Mouse (Mus musculus) bone marrow, adult 2 months (tissue): ENCODE results near the gene Stpg4. TPM values are rescaled to one million over a fixed set of nuclear protein-coding genes. Genes with fewer than 3 reads are reported as not detected.

ENCODE experiments used
- H3K27ac ChIP-seq: fragments of 200-500 bp; 2 replicates; pipeline ENCODE4 v1.5.1; 2012; ENCODE audit warnings: low read depth, mild to moderate bottlenecking, control low read depth, inconsistent platforms, low read length; ENCODE audit not compliant: control insufficient read depth, poor library complexity, insufficient read depth
- H3K4me1 ChIP-seq: fragments of 200-500 bp; 2 replicates; pipeline ENCODE4 v1.6.1; 2011; ENCODE audit warnings: low read length; ENCODE audit not compliant: control insufficient read depth, insufficient read depth
- H3K4me3 ChIP-seq: fragments of 200-500 bp; replicated peaks from 2 replicates; pipeline ENCODE3; 2011; ENCODE audit warnings: mild to moderate bottlenecking, low read depth, low read length, control low read depth; ENCODE audit not compliant: control insufficient read depth
- CTCF ChIP-seq: fragments of 200-500 bp; IDR thresholded peaks from 2 replicates; pipeline ENCODE4 v1.5.1; 2011; ENCODE audit warnings: low read length, control low read depth; ENCODE audit not compliant: control insufficient read depth, insufficient read depth
- POLR2A ChIP-seq: fragments of 200-500 bp; IDR thresholded peaks from 2 replicates; pipeline ENCODE4 v1.6.1; 2011; ENCODE audit warnings: low read depth, mild to moderate bottlenecking, control low read depth, low read length, borderline replicate concordance; ENCODE audit not compliant: control insufficient read depth
- WGBS: fragments of 180-500 bp; shearing (Covaris S2); methylation state at CpG from one replicate; pipeline ENCODE4 v1.1.7; 2018; 5-methylcytosine and 5-hydroxymethylcytosine counted together
- polyA plus RNA-seq: library from polyadenylated mRNA; stranded (reverse); fragments of >200 nt; gene quantifications from 2 replicates; pipeline ENCODE4 v1.2.4, GENCODE M21; 2011; ENCODE audit warnings: low replicate concordance; ENCODE audit not compliant: missing spikeins, insufficient read depth, insufficient read length

Stpg4 gene
- polyA plus RNA-seq, 1 experiment = not detected

- no peak for TF ChIP-seq CTCF
- no peak for TF ChIP-seq POLR2A
- Histone ChIP-seq H3K27ac (no peak overlapping the region), H3K4me3 (no peak overlapping the region), H3K4me1 (no peaks in the 10 kb centered on the region)
- WGBS = 81% methylated on average over 8 of the region's 8 CpGs
Measured at GRCm38 (mm10) chr17:87353745-87354320, 73.7 kb downstream of the Stpg4 start.

GRCm38 (mm10) chr17:87352898-87353225 lies 74.7 kb downstream of the Stpg4 start:
- Histone ChIP-seq H3K4me1 (no peaks in the 10 kb centered on the region), H3K27ac (no peak overlapping the region), H3K4me3 (no peak overlapping the region)
- whole genome bisulfite sequencing = 83% methylated on average over 1 of the region's 1 CpGs
- TF ChIP-seq CTCF = no peak
- no peak for TF ChIP-seq POLR2A

- no peak overlapping the region for H3K27ac ChIP-seq
- H3K4me1 ChIP-seq = no peaks in the 10 kb centered on the region
- TF ChIP-seq CTCF (no peak), POLR2A (no peak)
- WGBS = 68% methylated on average over 16 of the region's 16 CpGs
- no peak overlapping the region for H3K4me3 ChIP-seq
Measured at GRCm38 (mm10) chr17:87352106-87352897, 75.2 kb downstream of the Stpg4 start.

GRCm38 (mm10) chr17:87351241-87352105 lies 76.1 kb downstream of the Stpg4 start:
- no peak overlapping the region for H3K27ac ChIP-seq
- no peaks in the 10 kb centered on the region for H3K4me1 ChIP-seq
- WGBS = 74% methylated on average over 20 of the region's 20 CpGs
- TF ChIP-seq CTCF (no peak), POLR2A (no peak)
- H3K4me3 ChIP-seq = no peak overlapping the region

- WGBS = 72% methylated on average over 13 of the region's 13 CpGs
- Histone ChIP-seq H3K27ac (no peak overlapping the region), H3K4me3 (no peak overlapping the region), H3K4me1 (no peaks in the 10 kb centered on the region)
- TF ChIP-seq POLR2A = no peak
- no peak for TF ChIP-seq CTCF
Measured at GRCm38 (mm10) chr17:87350471-87351240, 76.9 kb downstream of the Stpg4 start.

GRCm38 (mm10) chr17:87349575-87349974 lies 78.0 kb downstream of the Stpg4 start:
- Histone ChIP-seq H3K4me1 (no peaks in the 10 kb centered on the region; the same call in 1 of the 2 replicates), H3K27ac (no peak overlapping the region), H3K4me3 (no peak overlapping the region)
- 92% methylated on average over 9 of the region's 9 CpGs for WGBS
- no peak for TF ChIP-seq POLR2A
- no peak for TF ChIP-seq CTCF

GRCm38 (mm10) chr17:87349069-87349468 lies 78.5 kb downstream of the Stpg4 start:
- TF ChIP-seq POLR2A (no peak), CTCF (no peak)
- 75% methylated on average over 9 of the region's 9 CpGs for WGBS
- no peak overlapping the region for H3K4me3 ChIP-seq
- peaks cover 2% of the 10 kb centered on the region; the same call in 1 of the 2 replicates for H3K4me1 ChIP-seq
- no peak overlapping the region for H3K27ac ChIP-seq

GRCm38 (mm10) chr17:87348353-87348752 lies 79.2 kb downstream of the Stpg4 start:
- H3K27ac ChIP-seq = no peak overlapping the region
- WGBS = 88% methylated on average over 9 of the region's 9 CpGs
- no peak overlapping the region for H3K4me3 ChIP-seq
- no peak for TF ChIP-seq POLR2A
- no peak for TF ChIP-seq CTCF
- H3K4me1 ChIP-seq = peaks cover 4% of the 10 kb centered on the region; the same call in 1 of the 2 replicates
